Mouse (Mus musculus) urinary bladder, adult 2 months (tissue): ENCODE results near the gene Fggy. TPM values are rescaled to one million over a fixed set of nuclear protein-coding genes. Genes with fewer than 3 reads are reported as not detected.

Source experiments
- DNase-seq: peaks from one replicate; pipeline ENCODE4 v3.0.0; 2022; ENCODE audit warnings: low spot score
- polyA plus RNA-seq: library from polyadenylated mRNA; depleted of rRNA; stranded (reverse); fragments of >200 nt; gene quantifications from 2 replicates; pipeline ENCODE4 v1.2.3, GENCODE M21; 2012

The Fggy gene
- polyA plus RNA-seq, 1 experiment = 9.1 TPM

- DNase-seq = no peak
These were observed 33.6 kb downstream of the Fggy start for GRCm38 (mm10) chr4:95590878-95591277.

GRCm38 (mm10) chr4:95597208-95597607 lies 39.9 kb downstream of the Fggy start:
- no peak for DNase-seq

DNA sequence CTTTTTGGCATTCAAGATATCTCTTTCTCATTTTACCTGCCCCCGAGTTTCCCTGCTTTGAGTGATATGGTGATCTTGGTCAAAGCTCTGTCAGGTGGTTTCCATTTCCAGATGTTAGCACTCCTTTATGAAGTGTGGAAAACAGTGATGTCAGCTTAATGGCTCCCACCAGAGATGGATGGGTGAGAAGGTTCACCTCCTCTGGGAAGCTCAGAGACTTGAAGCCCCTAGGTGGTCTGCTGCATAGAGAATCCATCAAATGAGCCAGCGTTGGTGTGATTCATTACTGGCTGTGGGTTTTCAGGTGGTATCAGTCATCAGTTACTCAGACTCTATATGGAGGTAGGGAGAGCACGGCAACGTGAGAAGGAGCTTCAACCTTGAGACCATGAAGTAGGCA lies 44.5 kb downstream of the Fggy start:
- DNase-seq = no peak

GRCm38 (mm10) chr4:95603254-95603653 lies 45.9 kb downstream of the Fggy start:
- DNase-seq = no peak

DNA sequence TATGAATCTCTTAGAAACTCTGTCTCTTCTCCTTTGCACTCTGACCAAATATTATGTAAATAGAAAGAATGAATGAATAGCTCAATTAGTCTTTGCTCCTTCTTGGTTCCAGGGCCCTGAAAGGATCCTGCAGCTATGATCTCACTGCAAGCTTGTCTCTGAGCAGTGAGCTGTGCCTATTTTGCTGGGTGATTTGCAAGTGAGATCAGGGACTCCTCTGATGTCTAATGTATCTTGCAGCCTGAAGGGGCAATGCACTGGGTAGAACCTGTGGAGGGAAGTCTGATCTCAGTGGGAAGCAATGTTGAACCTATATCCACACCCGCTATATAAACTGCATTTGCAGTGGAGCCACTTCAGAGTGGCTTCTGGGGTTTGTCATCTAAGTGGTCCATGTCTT lies 53.4 kb downstream of the Fggy start:
- DNase-seq = no peak

DNA sequence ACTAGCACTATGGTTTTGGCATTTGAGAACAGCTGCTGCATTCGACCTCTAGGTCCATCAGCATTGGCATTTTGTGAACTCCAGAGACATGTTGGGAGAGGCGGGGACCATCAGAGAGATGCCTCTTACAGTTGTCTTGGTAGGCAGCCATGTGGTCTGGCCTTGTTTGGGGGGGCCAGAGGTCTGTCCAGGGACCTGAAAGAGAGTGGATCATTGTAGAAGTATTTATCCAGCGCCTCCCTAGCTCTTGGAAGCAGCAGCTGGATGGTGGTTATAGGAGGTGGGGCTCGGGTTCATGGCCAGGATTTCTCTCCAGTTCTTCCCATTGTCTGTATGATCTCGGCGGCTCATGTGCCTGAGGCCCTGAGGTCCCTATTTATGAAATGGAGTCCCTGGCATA lies 54.1 kb downstream of the Fggy start:
- no peak for DNase-seq

- no peak for DNase-seq
These were observed 63.7 kb downstream of the Fggy start for GRCm38 (mm10) chr4:95621046-95621445.

DNA sequence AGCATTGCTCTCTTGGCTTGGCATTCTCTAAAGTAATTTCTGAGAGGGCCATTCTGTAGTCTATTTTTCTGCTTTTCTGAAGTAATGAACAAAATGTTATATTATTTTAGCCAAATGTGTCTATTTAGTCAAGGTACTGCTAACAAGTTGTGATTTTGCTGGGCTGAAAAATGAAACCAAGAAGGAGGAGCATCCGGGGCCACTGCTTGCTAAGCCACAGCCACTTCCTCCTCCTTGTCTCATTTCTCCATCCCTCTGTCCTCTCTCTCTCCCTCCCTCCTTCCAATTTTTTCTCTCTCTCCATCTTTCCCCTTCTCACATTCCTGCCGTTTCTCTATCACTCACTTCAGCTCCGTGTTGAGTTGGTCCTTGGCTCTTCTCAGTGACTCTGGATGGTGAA lies 67.4 kb downstream of the Fggy start:
- DNase-seq = no peak

DNA sequence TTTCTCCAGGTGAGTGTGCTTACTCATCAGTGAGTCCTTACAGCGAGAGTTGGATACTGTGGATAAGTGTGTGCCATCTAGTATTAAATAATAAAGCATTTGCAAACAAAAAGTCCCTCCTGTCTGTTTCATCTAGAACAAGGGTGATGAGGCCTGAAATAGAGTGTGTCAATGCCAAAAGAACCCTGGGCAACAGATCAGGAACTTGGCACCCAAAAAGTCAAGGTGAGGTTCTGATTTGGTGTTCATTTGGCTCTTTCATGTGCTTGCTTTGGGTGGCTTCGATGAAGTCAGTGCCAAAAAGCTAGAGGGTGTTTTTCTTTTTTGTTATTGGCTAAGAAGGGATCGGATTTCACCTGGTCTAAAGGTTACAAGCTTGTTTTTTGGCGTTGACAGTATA lies 68.3 kb downstream of the Fggy start:
- no peak for DNase-seq

- no peak for DNase-seq
These were observed 68.9 kb downstream of the Fggy start for GRCm38 (mm10) chr4:95626186-95626585.

DNA sequence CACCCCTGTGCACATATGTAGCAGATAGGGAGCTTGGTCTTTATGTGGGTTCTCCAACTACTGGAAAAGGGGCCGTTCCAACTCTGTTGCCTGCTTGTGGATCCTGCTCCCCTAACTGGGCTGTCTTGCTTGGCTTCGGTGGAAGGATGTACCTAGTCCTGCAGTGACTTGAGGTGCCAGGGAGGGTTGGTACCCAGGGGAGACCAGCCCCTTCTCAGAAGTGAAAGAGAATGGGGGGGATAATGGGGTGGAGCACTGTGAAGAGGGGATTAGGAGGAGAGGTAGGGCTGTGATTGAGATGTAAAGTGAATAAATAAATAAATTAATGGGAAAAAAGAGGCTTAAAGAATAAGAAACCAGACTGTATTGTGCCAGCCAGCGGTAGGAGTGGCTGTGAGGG lies 77.6 kb downstream of the Fggy start:
- DNase-seq = no peak

DNA sequence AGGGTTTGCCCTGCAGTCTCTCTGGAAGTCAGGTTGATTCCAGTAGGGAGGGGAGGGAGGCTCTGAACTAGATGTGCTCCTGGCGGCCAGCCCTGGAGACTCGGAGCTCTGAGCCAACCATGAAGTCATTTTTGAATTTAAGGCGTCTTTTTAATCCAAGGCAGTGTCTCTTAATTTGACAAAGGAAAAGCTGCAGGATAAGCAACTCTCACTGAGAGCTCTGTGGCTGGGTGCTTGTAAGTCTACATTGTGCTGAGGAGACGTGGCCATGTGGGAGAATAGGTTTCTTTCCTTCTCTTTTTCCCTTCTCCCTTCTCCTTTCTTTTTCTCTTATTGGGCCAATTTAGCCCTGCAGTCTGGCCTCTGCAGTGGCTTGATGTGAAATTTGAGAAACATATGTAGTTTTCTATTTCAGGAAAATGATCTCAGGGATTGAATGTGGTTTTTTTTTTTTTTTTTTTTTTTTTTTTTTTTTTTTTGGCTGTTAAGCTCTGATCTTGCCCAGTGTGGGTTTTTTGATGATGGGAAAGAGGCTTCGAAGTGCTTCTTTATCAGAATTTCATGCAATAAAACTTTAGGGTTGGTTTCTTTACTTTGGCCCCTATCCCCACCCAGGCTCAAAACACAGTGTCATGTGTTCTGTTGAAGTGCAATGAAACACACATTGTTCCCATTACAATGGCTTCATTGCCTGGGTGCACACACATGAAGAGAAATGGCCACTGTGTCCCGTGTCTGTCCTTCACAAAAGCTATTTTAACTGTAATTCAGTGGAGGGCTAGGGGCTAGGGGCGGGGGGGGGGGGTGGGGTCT lies 79.8 kb downstream of the Fggy start:
- DNase-seq = no peak

- DNase-seq = no peak
These were observed 80.8 kb downstream of the Fggy start for GRCm38 (mm10) chr4:95638063-95638462.

- DNase-seq = no peak
These were observed 83.5 kb downstream of the Fggy start for GRCm38 (mm10) chr4:95640831-95641230.

- DNase-seq = no peak
These were observed 86.7 kb downstream of the Fggy start for GRCm38 (mm10) chr4:95644048-95644447.

- DNase-seq = no peak
These were observed 91.7 kb downstream of the Fggy start for GRCm38 (mm10) chr4:95648801-95649551.

DNA sequence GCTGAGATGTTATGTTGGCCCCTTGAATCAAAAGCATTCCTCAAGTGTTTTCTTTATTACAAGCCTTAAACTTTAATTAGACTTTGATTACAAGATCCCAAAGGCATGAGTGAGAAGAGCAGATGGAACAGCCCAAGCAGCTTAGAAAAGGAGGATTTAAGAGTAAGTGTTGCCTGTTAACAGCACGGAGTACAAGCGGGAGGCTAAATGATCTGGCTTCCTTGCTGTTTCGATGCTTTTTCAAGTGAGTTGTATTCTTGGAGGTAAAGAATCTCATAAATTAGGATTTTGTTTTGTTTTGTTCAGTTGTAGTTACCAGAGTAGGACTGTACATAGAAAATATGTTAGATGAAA lies 92.2 kb downstream of the Fggy start:
- DNase-seq = no peak

GRCm38 (mm10) chr4:95649980-95650379 lies 92.7 kb downstream of the Fggy start:
- no peak for DNase-seq

GRCm38 (mm10) chr4:95652044-95652443 lies 94.7 kb downstream of the Fggy start:
- no peak for DNase-seq

GRCm38 (mm10) chr4:95653296-95653912 lies 96.1 kb downstream of the Fggy start:
- no peak for DNase-seq

GRCm38 (mm10) chr4:95653913-95654301 lies 96.6 kb downstream of the Fggy start:
- no peak for DNase-seq

- DNase-seq = no peak
These were observed 101.7 kb downstream of the Fggy start for GRCm38 (mm10) chr4:95659024-95659423.

- DNase-seq = no peak
These were observed 106.3 kb downstream of the Fggy start for GRCm38 (mm10) chr4:95663596-95663995.
